Mouse (Mus musculus): ENCODE measurements around the gene Tmem211. TPM values are rescaled to one million over a fixed set of nuclear protein-coding genes. Genes with fewer than 3 reads are reported as not detected.

Gene Tmem211
- total RNA-seq, 2 experiments from 2014 or later, result not detected

- DNase-seq (ENCODE audit: low spot score in 2 of 2), result no peak
- intact Hi-C loops (cut with DNase I), result no loop called here
Observed at GRCm38 (mm10) chr5:113210314-113210713, 16.4 kb upstream of the Tmem211 start.

GRCm38 (mm10) chr5:113212156-113212835 lies 14.4 kb upstream of the Tmem211 start:
- no peak for DNase-seq (ENCODE audit: low spot score in 2 of 2)
- intact Hi-C loops (cut with DNase I), result no loop called here

GRCm38 (mm10) chr5:113214041-113214440 lies 12.7 kb upstream of the Tmem211 start:
- no peak for DNase-seq (ENCODE audit: low spot score in 2 of 2)
- intact Hi-C loops (cut with DNase I), result no loop called here

- intact Hi-C loops (cut with DNase I), result no loop called here
- DNase-seq (ENCODE audit: low spot score in 2 of 2), result no peak
Observed at GRCm38 (mm10) chr5:113214455-113214854, 12.3 kb upstream of the Tmem211 start.

- peak in 1 of 2 experiments; percentile 51 for DNase-seq (ENCODE audit: low spot score in 2 of 2)
- intact Hi-C loops (cut with DNase I), result no loop called here
Observed at GRCm38 (mm10) chr5:113215610-113216011, 11.1 kb upstream of the Tmem211 start.

GRCm38 (mm10) chr5:113216328-113216960 lies 10.3 kb upstream of the Tmem211 start:
- intact Hi-C loops (cut with DNase I), result no loop called here
- no peak for DNase-seq (ENCODE audit: low spot score in 2 of 2)

GRCm38 (mm10) chr5:113217076-113217475 lies 9.6 kb upstream of the Tmem211 start:
- intact Hi-C loops (cut with DNase I), result no loop called here
- no peak for DNase-seq (ENCODE audit: low spot score in 2 of 2)

GRCm38 (mm10) chr5:113218617-113219235 lies 8.0 kb upstream of the Tmem211 start:
- intact Hi-C loops (cut with DNase I), result no loop called here
- DNase-seq (ENCODE audit: low spot score in 2 of 2), result no peak

- intact Hi-C loops (cut with DNase I), result no loop called here
- no peak for DNase-seq (ENCODE audit: low spot score in 2 of 2)
Observed at GRCm38 (mm10) chr5:113219450-113219849, 7.3 kb upstream of the Tmem211 start.

- no peak for DNase-seq (ENCODE audit: low spot score in 2 of 2)
- intact Hi-C loops (cut with DNase I), result loop anchor here (2.0 kb wide), 1 partner anchor 43 kb away; no protein-coding TSS in a partner anchor
Observed at GRCm38 (mm10) chr5:113219876-113220275, 6.8 kb upstream of the Tmem211 start.

GRCm38 (mm10) chr5:113220383-113221146 lies 6.1 kb upstream of the Tmem211 start:
- intact Hi-C loops (cut with DNase I), result loop anchor here (1.0 to 2.0 kb wide), 2 partner anchors 40 to 44 kb away; no protein-coding TSS in a partner anchor
- no peak for DNase-seq (ENCODE audit: low spot score in 2 of 2)

- intact Hi-C loops (cut with DNase I), result loop anchor here (1.0 to 2.0 kb wide), 2 partner anchors 41 to 45 kb away; no protein-coding TSS in a partner anchor
- peak; percentile 72 to 73 for DNase-seq (ENCODE audit: low spot score in 2 of 2)
Observed at GRCm38 (mm10) chr5:113221147-113221865, 5.4 kb upstream of the Tmem211 start, which contains the start of gene 2900026A02Rik. 2900026A02Rik (minus strand) TSS chr5:113221236.

- intact Hi-C loops (cut with DNase I), result no loop called here
- peak in 1 of 2 experiments; percentile 21 for DNase-seq (ENCODE audit: low spot score in 2 of 2)
Observed at GRCm38 (mm10) chr5:113223888-113224287, 2.8 kb upstream of the Tmem211 start.

- no peak for DNase-seq (ENCODE audit: low spot score in 2 of 2)
- intact Hi-C loops (cut with DNase I), result no loop called here
Observed at GRCm38 (mm10) chr5:113225271-113225670, 1.4 kb upstream of the Tmem211 start.

- no peak for DNase-seq (ENCODE audit: low spot score in 2 of 2)
- intact Hi-C loops (cut with DNase I), result loop anchor here (1.0 to 2.0 kb wide), 2 partner anchors 45 to 127 kb away; no protein-coding TSS in a partner anchor
Observed at GRCm38 (mm10) chr5:113225686-113226435, 848 bp upstream of the Tmem211 start.

- intact Hi-C loops (cut with DNase I), result no loop called here
- DNase-seq (ENCODE audit: low spot score in 2 of 2), result no peak
Observed at GRCm38 (mm10) chr5:113230196-113230595, 3.5 kb downstream of the Tmem211 start.

- no peak for DNase-seq (ENCODE audit: low spot score in 2 of 2)
- intact Hi-C loops (cut with DNase I), result no loop called here
Observed at GRCm38 (mm10) chr5:113249263-113249930, 22.7 kb downstream of the Tmem211 start.

GRCm38 (mm10) chr5:113250806-113251205 lies 24.1 kb downstream of the Tmem211 start:
- intact Hi-C loops (cut with DNase I), result no loop called here
- DNase-seq (ENCODE audit: low spot score in 2 of 2), result no peak

Measured in left cerebral cortex, postnatal 36 days (tissue).